Mouse (Mus musculus): ENCODE data around the gene Macc1.

The Macc1 gene

GRCm38 (mm10) chr12:119387925-119388324, 73.9 kb downstream of the Macc1 start:
- no peak for DNase-seq

GRCm38 (mm10) chr12:119390192-119390684, 76.2 kb downstream of the Macc1 start:
- no peak for DNase-seq

GRCm38 (mm10) chr12:119398046-119398659, 84.1 kb downstream of the Macc1 start:
- DNase-seq: no peak

- DNase-seq: no peak
These were observed 88.2 kb downstream of the Macc1 start for GRCm38 (mm10) chr12:119402273-119402672.

GRCm38 (mm10) chr12:119402796-119403195, 88.7 kb downstream of the Macc1 start:
- DNase-seq: no peak

GRCm38 (mm10) chr12:119404810-119405209, 90.7 kb downstream of the Macc1 start:
- DNase-seq: no peak

GRCm38 (mm10) chr12:119410522-119410921, 96.5 kb downstream of the Macc1 start:
- DNase-seq: no peak

GRCm38 (mm10) chr12:119410956-119411355, 96.9 kb downstream of the Macc1 start:
- DNase-seq: no peak

- DNase-seq: no peak
These were observed 97.9 kb downstream of the Macc1 start for GRCm38 (mm10) chr12:119411982-119412381.

- no peak for DNase-seq
These were observed 101.8 kb downstream of the Macc1 start for GRCm38 (mm10) chr12:119415900-119416299.

- DNase-seq: no peak
These were observed 111.7 kb downstream of the Macc1 start for GRCm38 (mm10) chr12:119425749-119426148.

- no peak for DNase-seq
These were observed 112.3 kb downstream of the Macc1 start for GRCm38 (mm10) chr12:119426182-119426886.

- peak; percentile 3 to 5 for DNase-seq
These were observed 112.8 kb downstream of the Macc1 start for GRCm38 (mm10) chr12:119426887-119427204.

- DNase-seq: no peak
These were observed 126.7 kb downstream of the Macc1 start for GRCm38 (mm10) chr12:119440720-119441119.

- no peak for DNase-seq
These were observed 136.0 kb downstream of the Macc1 start for GRCm38 (mm10) chr12:119450116-119450515.

- DNase-seq: no peak
These were observed 137.2 kb downstream of the Macc1 start for GRCm38 (mm10) chr12:119451232-119451631.

GRCm38 (mm10) chr12:119454076-119454475, 140.0 kb downstream of the Macc1 start:
- DNase-seq: no peak

- no peak for DNase-seq
These were observed 150.2 kb downstream of the Macc1 start for GRCm38 (mm10) chr12:119464040-119464939.

- no peak for DNase-seq
These were observed 150.8 kb downstream of the Macc1 start for GRCm38 (mm10) chr12:119464940-119465245.

- DNase-seq: no peak
These were observed 153.6 kb downstream of the Macc1 start for GRCm38 (mm10) chr12:119467656-119468055.

- no peak for DNase-seq
These were observed 156.2 kb downstream of the Macc1 start for GRCm38 (mm10) chr12:119470260-119470659.

- DNase-seq: no peak
These were observed 169.2 kb downstream of the Macc1 start for GRCm38 (mm10) chr12:119483296-119483695.

- no peak for DNase-seq
These were observed 170.0 kb downstream of the Macc1 start for GRCm38 (mm10) chr12:119483922-119484631.

Measured in cerebellum, postnatal 36 days (tissue).